Comparison of ENCODE assay signal across 22 mouse cellular contexts in the genomic region with DNA sequence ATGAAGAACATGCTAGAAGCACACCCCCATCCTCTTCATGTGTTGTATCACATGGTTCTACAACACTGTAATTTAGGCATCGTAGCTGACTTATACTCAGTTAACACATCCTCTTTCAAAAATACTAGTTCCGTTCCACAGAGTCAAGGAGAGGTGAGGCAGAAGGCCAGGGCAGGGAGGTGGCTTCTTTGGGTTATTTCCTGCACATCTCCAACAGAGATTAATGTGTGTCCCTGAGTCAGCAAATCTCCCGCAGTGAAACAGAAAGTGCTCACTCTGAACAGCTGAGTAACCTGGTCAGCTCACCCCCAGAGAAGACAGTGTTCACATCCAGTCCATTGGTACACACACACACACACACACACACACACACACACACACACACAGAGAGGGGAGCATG.
DNase-seq lines count a peak whose midpoint lies in the region; ATAC-seq and TF ChIP-seq lines count a peak whose summit lies in the region.
"Had no signal": no experiment of that assay in that cellular context is flagged by ENCODE, and none has a peak within 500 bp of the region (broad histone marks: within the 10 kb centered on the region; RNA-seq: fewer than 3 reads in every experiment).

No protein-coding gene starts in this region.

- WGBS in cerebellum, adult 2 months: 12% methylated on average over 3 of the region's 3 CpGs
- WGBS in midbrain, embryonic 10.5 days: 86% methylated on average over 3 of the region's 3 CpGs

- no peaks in the 10 kb centered on the region for H3K36me3 ChIP-seq in midbrain, embryonic 10.5 days
- H3K36me3 ChIP-seq: embryonic facial prominence, embryonic 13.5 days; forebrain, embryonic 12.5 days; heart, embryonic 15.5 days had no signal

- no peak for TF ChIP-seq POLR2A in cerebellum, adult 2 months (IDR thresholded peaks at IDR 0.05; ENCODE audit: borderline replicate concordance, insufficient read depth, low read length)

- peak; percentile 37 to 64 for DNase-seq in cerebellum, adult 2 months
- peak; percentile 23 for DNase-seq in adrenal gland, postnatal 10 days
- DNase-seq in midbrain, embryonic 10.5 days (ENCODE audit: low spot score): no peak
- DNase-seq in ovary, adult 18-20 months (ENCODE audit: low spot score): no peak
- no peak for DNase-seq in left cerebral cortex, adult 2 months (ENCODE audit: extremely low spot score in 1 of 2, low spot score in 2 of 2)
- DNase-seq: B cell, adult 2 months; cerebellum, adult 11 months; embryo, embryonic 11 days; gastrocnemius, postnatal 25 days; heart, postnatal 4 days; layer of hippocampus, adult 9-11 months; lung, postnatal 4 days; right cerebral cortex, postnatal 14 days had no signal

- no peak for TF ChIP-seq CTCF in cerebellum, adult 2 months (IDR thresholded peaks at IDR 0.05; ENCODE audit: borderline replicate concordance, insufficient read depth, low read depth, low read length)
- no peak for TF ChIP-seq CTCF in left cerebral cortex, adult 2 months (IDR thresholded peaks at IDR 0.05)

- peaks cover 15% of the 10 kb centered on the region for H3K4me1 ChIP-seq in cerebellum, adult 2 months (ENCODE audit: control insufficient read depth, insufficient read depth, low read length)
- no peaks in the 10 kb centered on the region for H3K4me1 ChIP-seq in midbrain, embryonic 10.5 days
- H3K4me1 ChIP-seq: embryonic facial prominence, embryonic 13.5 days; forebrain, embryonic 12.5 days; heart, embryonic 15.5 days had no signal

- no peak for ATAC-seq in cerebellum, adult (ENCODE audit: insufficient number of reproducible peaks, low FRiP score, low TSS enrichment)
- 0 out of 2 replicates have a peak, but pooled peaks have one; percentile 17 for ATAC-seq in granulocyte monocyte progenitor cell, adult 5-6 weeks (replicated peaks; ENCODE audit: poor library complexity, severe bottlenecking)
- ATAC-seq: activated CD4-positive, CD25-positive, alpha-beta regulatory T cell, adult 4 months; hindbrain, embryonic 16.5 days; intestine, embryonic 16.5 days had no signal

- H3K4me3 ChIP-seq in cerebellum, adult 2 months (replicated peaks; ENCODE audit: insufficient read depth, low read depth, low read length): no peak overlapping the region
- H3K4me3 ChIP-seq in midbrain, embryonic 10.5 days: no peak overlapping the region
- no peak overlapping the region for H3K4me3 ChIP-seq in left cerebral cortex, adult 2 months
- H3K4me3 ChIP-seq: embryonic facial prominence, embryonic 13.5 days; erythroblast, embryonic 14.5 days; forebrain, embryonic 12.5 days; heart, embryonic 15.5 days had no signal

- H3K27ac ChIP-seq in cerebellum, adult 2 months (ENCODE audit: insufficient read depth, low read length): peak overlapping the region; percentile 61
- H3K27ac ChIP-seq in midbrain, embryonic 10.5 days (replicated peaks): no peak overlapping the region
- no peak overlapping the region for H3K27ac ChIP-seq in left cerebral cortex, adult 2 months
- H3K27ac ChIP-seq: embryonic facial prominence, embryonic 13.5 days; forebrain, embryonic 12.5 days; heart, embryonic 15.5 days had no signal

- intact Hi-C loops in left cerebral cortex, adult 2 months (cut with DNase I): no loop called here

- H3K27me3 ChIP-seq in cerebellum, adult 2 months (ENCODE audit: control insufficient read depth, insufficient read depth, low read length): no peaks in the 10 kb centered on the region
- H3K27me3 ChIP-seq in midbrain, embryonic 10.5 days (ENCODE audit: low read depth, poor library complexity, severe bottlenecking): no peaks in the 10 kb centered on the region
- H3K27me3 ChIP-seq: embryonic facial prominence, embryonic 13.5 days; forebrain, embryonic 12.5 days; heart, embryonic 15.5 days had no signal

- H3K9me3 ChIP-seq in midbrain, embryonic 10.5 days (replicated peaks): no peaks in the 10 kb centered on the region
- H3K9me3 ChIP-seq: embryonic facial prominence, embryonic 13.5 days; forebrain, embryonic 12.5 days; heart, embryonic 15.5 days had no signal

Comparison
In these comparisons a context has a peak if more than half of its experiments do, and no peak if none do; other contexts are left out.
1. DNase-seq: peak in cerebellum, adult 2 months (2 of 2) and adrenal gland, postnatal 10 days (single experiment); none in midbrain, embryonic 10.5 days (single experiment), ovary, adult 18-20 months (single experiment) and left cerebral cortex, adult 2 months (0 of 2).